ENCODE assay signal across 8 mouse cellular contexts in genomic region chr9:106821050-106821617, GRCm38 (mm10). TPM values are rescaled to one million over a fixed set of nuclear protein-coding genes. Genes with fewer than 3 reads are reported as not detected.
A peak's percentile ranks its signal among the peaks of the same experiment; 100 is the strongest.
DNase-seq lines count a peak whose midpoint lies in the region; ATAC-seq and TF ChIP-seq lines count a peak whose summit lies in the region.

No protein-coding gene starts in this region.

- WGBS in heart, embryonic 10.5 days: 49% methylated on average over 15 of the region's 15 CpGs
- WGBS in kidney, embryonic 16.5 days: 48% methylated on average over 15 of the region's 15 CpGs
- WGBS in midbrain, embryonic 15.5 days: 49% methylated on average over 15 of the region's 15 CpGs

- no peaks in the 10 kb centered on the region for H3K4me1 ChIP-seq in heart, embryonic 10.5 days
- peaks cover 0 to 2% of the 10 kb centered on the region in 2 experiments; a peak in 1 of 4 replicates for H3K4me1 ChIP-seq in ES-E14 (ENCODE audit: control insufficient read depth in 2 of 2, insufficient read depth in 2 of 2, low read length in 2 of 2, poor library complexity in 1 of 2)
- H3K4me1 ChIP-seq in embryonic fibroblast, embryonic 13.5 days (ENCODE audit: control insufficient read depth, insufficient read depth, low read length): no peaks in the 10 kb centered on the region
- H3K4me1 ChIP-seq in kidney, embryonic 16.5 days (ENCODE audit: insufficient read depth, low read length): peaks cover 6% of the 10 kb centered on the region
- peaks cover 13% of the 10 kb centered on the region for H3K4me1 ChIP-seq in midbrain, embryonic 15.5 days

- peak overlapping the region; percentile 99 for H3K4me3 ChIP-seq in heart, embryonic 10.5 days
- peak overlapping the region; percentile 58 to 81 for H3K4me3 ChIP-seq in ES-E14 (ENCODE audit: insufficient read depth in 1 of 2, low read depth in 1 of 2, low read length in 2 of 2, poor library complexity in 1 of 2, severe bottlenecking in 1 of 2)
- H3K4me3 ChIP-seq in embryonic fibroblast, embryonic 13.5 days (ENCODE audit: insufficient read depth, low read length): peak overlapping the region; percentile 46
- H3K4me3 ChIP-seq in kidney, embryonic 16.5 days (ENCODE audit: low read length): peak overlapping the region; percentile 86
- peak overlapping the region; percentile 88 for H3K4me3 ChIP-seq in midbrain, embryonic 15.5 days

- no peak for TF ChIP-seq POLR2A in embryonic fibroblast, embryonic 13.5 days (IDR thresholded peaks at IDR 0.05; ENCODE audit: low read depth, low read length)

- H3K27me3 ChIP-seq in heart, embryonic 10.5 days (ENCODE audit: insufficient read depth, poor library complexity, severe bottlenecking): no peaks in the 10 kb centered on the region
- H3K27me3 ChIP-seq in kidney, embryonic 16.5 days (ENCODE audit: insufficient read depth, low read length): no peaks in the 10 kb centered on the region
- no peaks in the 10 kb centered on the region for H3K27me3 ChIP-seq in midbrain, embryonic 15.5 days (replicated peaks)

- intact Hi-C loops in heart, postnatal 25 days (cut with DNase I): loop anchor here (2.0 kb wide), 1 partner anchor 32 kb away; the partner anchor contains the start of gene Rad54l2

- no peaks in the 10 kb centered on the region for H3K9me3 ChIP-seq in heart, embryonic 10.5 days
- no peaks in the 10 kb centered on the region for H3K9me3 ChIP-seq in ES-E14 (ENCODE audit: control insufficient read depth, insufficient read depth, low read depth, low read length)
- no peaks in the 10 kb centered on the region for H3K9me3 ChIP-seq in kidney, embryonic 16.5 days (ENCODE audit: low read length)
- H3K9me3 ChIP-seq in midbrain, embryonic 15.5 days: no peaks in the 10 kb centered on the region

- no peak for DNase-seq in heart, embryonic 10.5 days (ENCODE audit: low spot score)
- no peak for DNase-seq in heart, postnatal 25 days (ENCODE audit: low spot score)
- no peak for DNase-seq in ES-E14 (ENCODE audit: low read depth, low spot score)
- DNase-seq in gastrocnemius, adult 18-20 months (ENCODE audit: low spot score): no peak
- no peak for DNase-seq in layer of hippocampus, adult 9-10 months (ENCODE audit: low spot score)

- in situ Hi-C loops in ES-E14 (cut with MboI; ENCODE audit: low sequenced_read_pairs in 2 of 2, unreplicated experiment in 2 of 2): no loop called here

- peak overlapping the region; percentile 70; the same call in 1 of the 2 replicates for H3K9ac ChIP-seq in ES-E14 (ENCODE audit: insufficient read depth, low read depth, low read length, poor library complexity, severe bottlenecking)
- peak overlapping the region; percentile 76 for H3K9ac ChIP-seq in kidney, embryonic 16.5 days (replicated peaks; ENCODE audit: low read length)
- peak overlapping the region; percentile 46 for H3K9ac ChIP-seq in midbrain, embryonic 15.5 days

- no peak for ATAC-seq in kidney, embryonic 16.5 days (ENCODE audit: low FRiP score, low TSS enrichment)
- ATAC-seq in midbrain, embryonic 15.5 days (replicated peaks): no peak

- H3K4me2 ChIP-seq in kidney, embryonic 16.5 days (replicated peaks; ENCODE audit: low read depth, low read length): peak overlapping the region; percentile 62
- peak overlapping the region; percentile 57 for H3K4me2 ChIP-seq in midbrain, embryonic 15.5 days

- peak overlapping the region; percentile 99 for H3K27ac ChIP-seq in heart, embryonic 10.5 days
- H3K27ac ChIP-seq in ES-E14 (ENCODE audit: insufficient read depth, low read depth, low read length, poor library complexity, severe bottlenecking): no peak overlapping the region
- no peak overlapping the region for H3K27ac ChIP-seq in embryonic fibroblast, embryonic 13.5 days (ENCODE audit: insufficient read depth, low read length)
- H3K27ac ChIP-seq in kidney, embryonic 16.5 days (ENCODE audit: low read length): no peak overlapping the region
- peak overlapping the region; percentile 61 for H3K27ac ChIP-seq in midbrain, embryonic 15.5 days

- H3K36me3 ChIP-seq in heart, embryonic 10.5 days: no peaks in the 10 kb centered on the region
- no peaks in the 10 kb centered on the region for H3K36me3 ChIP-seq in ES-E14 (ENCODE audit: control insufficient read depth, insufficient read depth, low read length, poor library complexity, severe bottlenecking)
- no peaks in the 10 kb centered on the region for H3K36me3 ChIP-seq in kidney, embryonic 16.5 days (ENCODE audit: insufficient read depth, low read length)
- H3K36me3 ChIP-seq in midbrain, embryonic 15.5 days (replicated peaks): no peaks in the 10 kb centered on the region

- no peak for TF ChIP-seq CTCF in embryonic fibroblast, embryonic 13.5 days (IDR thresholded peaks at IDR 0.05; ENCODE audit: borderline replicate concordance, insufficient read depth, low read length)

TF ChIP-seq in ES-E14, 5 proteins besides CTCF, POLR2A, EP300 and RAD21:
- TF ChIP-seq MAFK (IDR thresholded peaks at IDR 0.05; ENCODE audit: insufficient read depth, low read depth, low read length): no peak
- TF ChIP-seq HCFC1 (IDR thresholded peaks at IDR 0.05; ENCODE audit: borderline replicate concordance, insufficient read depth, low read length): no peak
- TF ChIP-seq ZNF384 (IDR thresholded peaks at IDR 0.05; ENCODE audit: low read depth, low read length): no peak
- no peak for TF ChIP-seq ZC3H11A (IDR thresholded peaks at IDR 0.05; ENCODE audit: borderline replicate concordance, low read depth, low read length)
- no peak for TF ChIP-seq CHD2 (IDR thresholded peaks at IDR 0.05; ENCODE audit: low read depth, low read length)
TF ChIP-seq in ES-E14: peak in this region for 0.

RNA-seq across cellular contexts. Expression of gene Dcaf1, which starts 0.5 kb away (rescaled TPM):
- polyA plus RNA-seq in heart, embryonic 10.5 days (2016; fragmentation: Nextera tagmentation; extraction: Ambion mirVana): 25.7 and 28.1 TPM in 2 replicates
- 10 to 100 TPM; 23.3 to 29.6 TPM for total RNA-seq in heart, postnatal 25 days (2021)
- total RNA-seq in ES-E14 (2012; rRNA removed): 50.7 and 52.9 TPM in 2 replicates
- 25.4 and 28.9 TPM in 2 replicates for polyA plus RNA-seq in embryonic fibroblast, embryonic 13.5 days (2011; ENCODE audit: insufficient read length, low read depth, missing spikeins)
- polyA plus RNA-seq in kidney, embryonic 16.5 days (2015; fragmentation: Nextera tagmentation; extraction: Ambion mirVana): 25.5 and 31.4 TPM in 2 replicates
- polyA plus RNA-seq in midbrain, embryonic 15.5 days (2015; fragmentation: Nextera tagmentation; extraction: Ambion mirVana): 20.2 and 20.9 TPM in 2 replicates
- total RNA-seq in gastrocnemius, adult 18-20 months (2021): 10 to 100 TPM; 20.6 to 22.6 TPM

RNA-seq across cellular contexts. Expression of gene Rad54l2, which starts 32.1 kb away (rescaled TPM):
- 5.7 and 6.4 TPM in 2 replicates for polyA plus RNA-seq in heart, embryonic 10.5 days (2016; fragmentation: Nextera tagmentation; extraction: Ambion mirVana)
- total RNA-seq in heart, postnatal 25 days (2021): 1 to 10 TPM; 9.0 to 9.6 TPM
- total RNA-seq in ES-E14 (2012; rRNA removed): 20.5 and 21.4 TPM in 2 replicates
- 17.7 and 18.5 TPM in 2 replicates for polyA plus RNA-seq in embryonic fibroblast, embryonic 13.5 days (2011; ENCODE audit: insufficient read length, low read depth, missing spikeins)
- 6.7 and 7.2 TPM in 2 replicates for polyA plus RNA-seq in kidney, embryonic 16.5 days (2015; fragmentation: Nextera tagmentation; extraction: Ambion mirVana)
- 8.1 and 9.0 TPM in 2 replicates for polyA plus RNA-seq in midbrain, embryonic 15.5 days (2015; fragmentation: Nextera tagmentation; extraction: Ambion mirVana)
- total RNA-seq in gastrocnemius, adult 18-20 months (2021): 1 to 10 TPM; 6.6 to 6.9 TPM

Comparison
In these comparisons a context has a peak if more than half of its experiments do, and no peak if none do; other contexts are left out.
1. H3K27ac ChIP-seq: peak in heart, embryonic 10.5 days (single experiment) and midbrain, embryonic 15.5 days (single experiment); none in ES-E14 (single experiment), embryonic fibroblast, embryonic 13.5 days (single experiment) and kidney, embryonic 16.5 days (single experiment).
2. H3K4me3 ChIP-seq: peak in every context shown above with its lines; median percentile 99 in heart, embryonic 10.5 days; 88 in midbrain, embryonic 15.5 days; 86 in kidney, embryonic 16.5 days; 70 in ES-E14; 46 in embryonic fibroblast, embryonic 13.5 days.
3. Peak in every context shown above with its lines, with median percentiles within 50 percentile points of each other: H3K9ac ChIP-seq.